Mouse (Mus musculus): ENCODE data around the gene Fah.

Gene Fah

DNA sequence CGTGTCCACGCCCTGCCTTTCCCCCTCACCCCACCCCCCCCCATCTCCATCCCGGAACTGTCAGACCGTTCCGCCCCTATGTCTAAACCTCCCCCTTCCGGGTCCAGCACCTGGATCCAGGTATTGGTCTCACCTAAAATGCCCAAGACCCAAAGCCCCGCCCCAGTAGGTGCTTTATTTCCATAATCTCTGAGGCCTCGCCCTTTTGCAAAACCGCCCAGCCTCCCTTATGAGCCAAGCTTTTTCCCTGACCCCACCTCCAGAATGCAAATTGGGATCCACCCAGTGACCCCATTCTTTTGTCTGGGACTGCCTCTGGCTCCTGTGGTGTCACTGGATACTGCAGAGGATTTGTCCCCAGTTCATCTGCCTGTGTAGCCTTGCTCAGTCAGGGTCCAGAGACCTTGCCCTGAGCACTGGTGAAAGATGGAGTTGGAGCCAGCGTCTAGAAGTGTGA lies at the start of gene Fah:
Gene Fah (minus strand): TSS at position 430 of the 457 bp plus-strand sequence.
- peak; percentile 37 for DNase-seq (ENCODE audit: low read depth, low spot score)

GRCm38 (mm10) chr7:84652740-84653139 lies 46.2 kb upstream of the Fah start:
- no peak for DNase-seq (ENCODE audit: low read depth, low spot score)

DNA sequence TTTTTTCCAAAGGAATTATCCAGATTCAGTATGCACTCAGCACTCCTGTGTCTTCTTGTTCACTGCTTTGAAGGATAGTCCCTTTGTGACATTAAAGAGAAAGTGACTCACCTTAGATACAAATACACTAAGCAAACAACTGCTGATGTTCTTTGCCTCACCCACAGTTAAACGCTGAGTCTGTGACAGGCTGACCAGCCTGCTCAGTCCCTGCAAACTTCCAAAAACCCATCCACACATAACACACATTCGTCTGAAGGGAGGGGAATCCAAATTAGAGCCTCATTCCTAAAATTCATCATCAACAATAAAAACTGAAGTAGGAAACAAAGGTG lies 45.4 kb upstream of the Fah start:
- DNase-seq (ENCODE audit: low read depth, low spot score) = no peak

DNA sequence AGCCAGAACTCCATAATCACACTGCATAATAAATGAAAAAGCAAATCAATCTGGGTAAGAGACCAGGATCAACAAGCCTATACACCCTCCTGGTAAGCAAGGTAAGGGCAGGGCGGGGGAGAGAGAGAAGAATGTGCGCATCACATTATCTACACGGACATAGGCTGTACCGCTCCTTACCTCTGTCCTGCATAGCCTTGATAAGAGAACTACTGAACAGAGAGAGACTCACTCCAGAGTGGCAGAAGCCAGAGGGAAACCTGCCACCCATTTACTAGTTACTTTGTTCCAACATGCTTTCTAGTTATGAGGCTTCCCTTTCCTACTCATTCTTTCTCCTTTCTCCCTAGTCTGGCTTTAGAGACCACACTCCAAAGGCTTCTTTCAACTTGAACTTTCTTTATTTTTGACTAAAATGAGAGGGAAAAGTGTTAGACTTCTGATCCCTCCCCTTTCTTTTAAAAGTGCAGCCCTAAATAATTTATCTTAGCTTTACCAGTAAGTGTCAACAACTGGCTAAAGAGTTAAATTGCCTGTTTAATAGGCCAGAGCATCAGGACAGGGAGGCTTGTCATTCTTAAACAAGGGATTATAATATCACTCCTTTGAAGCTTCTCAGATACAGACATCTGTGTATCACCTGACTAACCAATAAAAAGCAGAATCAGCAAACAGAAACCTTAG lies 44.9 kb upstream of the Fah start:
- no peak for DNase-seq (ENCODE audit: low read depth, low spot score)

DNA sequence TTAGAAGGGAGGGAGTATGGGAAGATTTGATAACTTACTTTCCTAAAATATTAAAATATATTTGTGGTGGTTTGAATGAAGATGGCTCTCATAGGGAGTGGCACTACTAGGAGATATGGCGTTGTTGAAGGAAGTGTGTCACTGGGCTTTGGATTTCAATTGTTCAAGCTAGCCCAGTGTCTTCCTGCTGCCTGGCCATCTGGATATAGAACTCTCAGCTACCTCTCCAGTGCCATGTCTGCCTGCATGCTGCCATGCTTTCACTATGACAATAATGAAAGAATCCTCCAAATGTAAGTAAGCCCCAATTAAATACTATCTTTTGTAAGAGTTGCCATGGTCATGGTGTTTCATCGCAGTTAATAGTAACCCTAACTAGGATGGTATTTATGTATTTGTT lies 42.5 kb upstream of the Fah start:
- no peak for DNase-seq (ENCODE audit: low read depth, low spot score)

- no peak for DNase-seq (ENCODE audit: low read depth, low spot score)
Measured at GRCm38 (mm10) chr7:84646256-84646655, 39.7 kb upstream of the Fah start.

GRCm38 (mm10) chr7:84643270-84643998 lies 36.9 kb upstream of the Fah start:
- DNase-seq (ENCODE audit: low read depth, low spot score) = no peak

- no peak for DNase-seq (ENCODE audit: low read depth, low spot score)
Measured at GRCm38 (mm10) chr7:84642159-84642928, 35.8 kb upstream of the Fah start.

GRCm38 (mm10) chr7:84636939-84637338 lies 30.4 kb upstream of the Fah start:
- DNase-seq (ENCODE audit: low read depth, low spot score) = no peak

DNA sequence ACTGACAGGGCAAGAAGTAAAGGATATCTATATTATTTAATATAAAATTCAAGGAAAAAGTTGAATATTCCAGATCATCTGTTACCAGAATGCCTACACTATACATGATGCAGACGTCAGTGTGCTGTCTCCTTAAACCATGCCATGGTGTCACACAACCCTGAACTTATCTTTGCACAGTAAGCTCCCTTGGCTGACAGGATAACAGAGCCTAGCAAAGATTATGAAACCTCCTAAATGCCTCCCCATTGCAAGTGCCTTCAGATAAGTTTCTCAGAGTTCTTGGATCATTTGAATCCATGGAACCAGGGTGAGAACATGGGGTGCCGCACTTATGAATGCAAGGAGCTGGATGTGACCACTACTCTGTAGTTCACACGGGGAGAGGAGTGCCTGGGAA lies 25.4 kb upstream of the Fah start:
- DNase-seq (ENCODE audit: low read depth, low spot score) = no peak

DNA sequence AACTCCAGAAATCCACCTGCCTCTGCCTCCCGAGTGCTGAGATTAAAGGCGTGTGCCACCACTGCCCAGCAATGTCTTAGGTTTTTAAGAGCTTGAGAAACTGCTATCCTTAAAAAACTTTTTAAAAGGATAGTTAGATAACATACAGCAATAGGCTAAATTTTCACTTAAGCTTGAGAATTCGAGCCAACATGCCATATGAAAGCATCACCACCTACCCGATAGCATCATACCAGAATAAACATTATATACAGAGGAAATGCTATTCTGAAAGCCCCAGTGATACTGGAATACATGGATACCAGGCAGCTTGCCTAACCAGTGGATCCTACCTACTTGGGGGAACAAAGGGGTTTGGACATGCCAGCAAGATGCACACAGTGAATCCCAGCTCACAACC lies 17.2 kb upstream of the Fah start:
- no peak for DNase-seq (ENCODE audit: low read depth, low spot score)

GRCm38 (mm10) chr7:84620956-84621355 lies 14.4 kb upstream of the Fah start:
- no peak for DNase-seq (ENCODE audit: low read depth, low spot score)

- DNase-seq (ENCODE audit: low read depth, low spot score) = no peak
Measured at GRCm38 (mm10) chr7:84618951-84619350, 12.4 kb upstream of the Fah start.

- no peak for DNase-seq (ENCODE audit: low read depth, low spot score)
Measured at GRCm38 (mm10) chr7:84612445-84612844, 5.9 kb upstream of the Fah start.

- no peak for DNase-seq (ENCODE audit: low read depth, low spot score)
Measured at GRCm38 (mm10) chr7:84611609-84612008, 5.1 kb upstream of the Fah start.

- peak; percentile 62 for DNase-seq (ENCODE audit: low read depth, low spot score)
Measured at GRCm38 (mm10) chr7:84605704-84606292, 724 bp downstream of the Fah start.

DNA sequence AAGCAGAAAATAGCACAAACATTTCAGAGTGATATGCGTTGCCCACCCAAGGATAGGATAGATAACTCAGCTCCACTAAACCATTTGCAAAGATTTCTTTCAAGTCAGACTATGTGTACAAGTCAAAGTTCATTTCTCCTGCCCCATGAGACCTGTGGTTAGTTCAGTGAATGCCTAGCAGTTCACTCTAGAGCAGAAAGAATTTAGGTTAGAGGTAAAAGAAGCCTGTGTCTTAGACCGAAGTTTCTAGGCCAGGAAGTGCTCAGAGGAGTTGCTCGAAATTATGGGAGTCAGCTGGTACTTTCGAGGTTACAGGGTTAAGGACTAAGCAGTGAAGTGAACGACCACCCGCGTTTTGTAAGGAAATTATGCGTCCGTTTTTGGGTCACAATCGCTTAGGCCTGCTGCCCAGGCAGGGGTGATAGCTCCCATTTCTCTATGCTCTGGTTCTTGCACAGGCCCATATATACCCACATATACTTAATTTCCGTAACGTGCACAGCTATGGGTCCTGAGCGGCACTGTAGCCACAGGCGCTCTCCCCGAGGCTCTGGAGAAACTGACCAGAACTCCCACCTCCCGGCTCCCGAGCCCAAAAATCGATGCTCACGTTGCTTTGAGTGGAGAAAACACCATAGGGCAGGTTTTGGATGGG lies 1.4 kb downstream of the Fah start:
- DNase-seq (ENCODE audit: low read depth, low spot score) = no peak

DNA sequence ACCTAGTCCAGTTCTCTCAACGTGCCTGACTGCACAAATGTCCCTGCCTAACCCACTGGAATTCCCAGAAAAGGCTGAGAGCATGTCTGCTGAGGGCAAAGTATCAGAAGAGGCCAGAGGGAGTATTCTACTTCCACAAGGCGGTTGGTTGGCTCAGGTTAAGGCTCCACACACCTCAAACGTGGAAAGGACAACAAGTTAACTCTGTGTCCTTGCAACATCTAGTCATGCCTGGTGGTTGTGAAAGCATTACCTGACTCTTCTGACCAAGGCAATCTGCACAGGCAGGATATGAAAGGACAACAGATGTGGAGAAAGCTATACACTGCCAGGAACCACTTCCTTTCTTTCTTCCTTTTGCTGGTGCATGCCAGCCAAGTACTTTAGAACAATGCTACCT lies 2.0 kb downstream of the Fah start:
- DNase-seq (ENCODE audit: low read depth, low spot score) = no peak

- no peak for DNase-seq (ENCODE audit: low read depth, low spot score)
Measured at GRCm38 (mm10) chr7:84601331-84601730, 5.2 kb downstream of the Fah start.

- DNase-seq (ENCODE audit: low read depth, low spot score) = no peak
Measured at GRCm38 (mm10) chr7:84600631-84601030, 5.9 kb downstream of the Fah start.

DNA sequence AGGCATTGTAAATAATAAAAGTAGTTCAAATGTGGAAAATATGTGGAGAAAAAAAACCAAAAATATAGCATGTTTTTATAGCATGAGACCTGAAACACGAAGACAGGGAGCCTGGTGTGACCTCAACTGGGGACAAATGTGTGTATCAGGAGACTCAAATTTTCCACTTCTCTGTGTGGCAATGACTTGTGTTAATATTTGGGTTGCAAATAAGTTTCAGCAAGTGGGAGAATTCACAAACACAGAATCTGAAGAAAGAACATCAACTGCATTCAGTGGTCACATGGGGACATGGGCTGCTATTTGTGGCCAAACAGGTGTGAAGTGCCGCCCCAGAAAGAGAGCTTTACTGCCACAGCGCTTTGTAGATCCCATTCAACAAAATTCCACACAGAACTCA lies 9.9 kb downstream of the Fah start:
- no peak for DNase-seq (ENCODE audit: low read depth, low spot score)

DNA sequence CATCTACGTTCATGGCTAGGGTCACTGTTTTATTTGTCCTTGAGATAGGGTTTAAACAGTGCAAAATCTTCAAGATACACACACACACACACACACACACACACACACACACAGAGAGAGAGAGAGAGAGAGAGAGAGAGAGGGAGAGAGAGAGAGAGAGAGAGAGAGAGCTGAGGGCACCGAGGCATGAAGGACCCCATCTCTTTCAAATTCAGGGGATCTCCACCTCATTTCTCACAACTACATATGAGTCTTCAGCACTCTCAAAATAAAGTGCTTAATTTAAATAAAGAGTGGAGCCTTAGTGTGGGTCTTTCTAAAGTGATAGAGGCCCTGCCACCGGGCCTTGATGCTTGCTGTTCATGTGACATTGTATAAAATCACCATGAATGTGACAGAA lies 10.5 kb downstream of the Fah start:
- no peak for DNase-seq (ENCODE audit: low read depth, low spot score)
